Mouse (Mus musculus): ENCODE measurements around the gene Ift81.

DNA sequence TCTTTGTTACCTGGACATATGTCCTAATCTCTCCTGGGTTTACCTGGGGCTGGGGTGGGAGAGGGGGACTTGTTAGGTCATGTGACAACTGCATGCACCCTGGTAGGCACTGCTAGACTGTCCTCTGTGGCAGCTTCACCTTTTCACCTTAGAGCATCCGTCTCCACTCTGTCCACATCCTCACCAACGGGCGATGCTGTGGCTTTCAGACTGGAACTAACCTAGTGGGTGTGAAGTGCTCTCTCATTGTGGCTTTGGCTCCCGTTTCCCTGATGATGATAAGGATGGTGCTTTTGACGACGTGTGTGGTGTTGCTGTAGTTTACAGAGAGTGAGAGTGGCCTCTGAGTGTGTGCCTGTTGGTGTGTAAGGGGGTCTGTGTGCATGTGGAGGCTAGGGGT lies 31.0 kb upstream of the Ift81 start:
- no peak for TF ChIP-seq CTCF (IDR thresholded peaks at IDR 0.05; ENCODE audit: low read depth, low read length)
- TF ChIP-seq POLR2A (IDR thresholded peaks at IDR 0.05; ENCODE audit: borderline replicate concordance, low read depth, low read length) = no peak
